Mouse (Mus musculus) left cerebral cortex, adult 6 months (tissue): ENCODE measurements around the gene Ugp2. TPM values are rescaled to one million over a fixed set of nuclear protein-coding genes. Genes with fewer than 3 reads are reported as not detected.

Experiments
- long read RNA-seq, 2 experiments: library from polyadenylated mRNA; unstranded; transcript quantifications; one replicate each; pipeline ENCODE4 v2.0.0; 2019 to 2020
- polyA plus RNA-seq: library from polyadenylated mRNA; unstranded; fragments of <200 nt; fragmentation: Nextera tagmentation; gene quantifications from 2 replicates; pipeline ENCODE4 v1.2.3, GENCODE M21; 2021

The Ugp2 gene
- 59.0 and 69.0 TPM in 2 replicates for polyA plus RNA-seq
- long read RNA-seq, experiment 1, transcript Ugp2-202 (10 exons, 2,683 nt), result major isoform, 519 of 707 reads
- long read RNA-seq, experiment 1, transcript Ugp2-201 (10 exons, 2,044 nt), result minor isoform, 145 of 707 reads
- long read RNA-seq, experiment 1, partial matches to known transcripts, result 30 of 707 reads
- long read RNA-seq, experiment 1, other reads (novel, unspliced or antisense), result 13 of 707 reads
- long read RNA-seq, experiment 2, transcript Ugp2-202 (10 exons, 2,683 nt), result major isoform, 52 of 100 reads
- long read RNA-seq, experiment 2, transcript Ugp2-201 (10 exons, 2,044 nt), result minor isoform, 15 of 100 reads
- long read RNA-seq, experiment 2, partial matches to known transcripts, result 25 of 100 reads
- long read RNA-seq, experiment 2, other reads (novel, unspliced or antisense), result 4 of 100 reads

DNA sequence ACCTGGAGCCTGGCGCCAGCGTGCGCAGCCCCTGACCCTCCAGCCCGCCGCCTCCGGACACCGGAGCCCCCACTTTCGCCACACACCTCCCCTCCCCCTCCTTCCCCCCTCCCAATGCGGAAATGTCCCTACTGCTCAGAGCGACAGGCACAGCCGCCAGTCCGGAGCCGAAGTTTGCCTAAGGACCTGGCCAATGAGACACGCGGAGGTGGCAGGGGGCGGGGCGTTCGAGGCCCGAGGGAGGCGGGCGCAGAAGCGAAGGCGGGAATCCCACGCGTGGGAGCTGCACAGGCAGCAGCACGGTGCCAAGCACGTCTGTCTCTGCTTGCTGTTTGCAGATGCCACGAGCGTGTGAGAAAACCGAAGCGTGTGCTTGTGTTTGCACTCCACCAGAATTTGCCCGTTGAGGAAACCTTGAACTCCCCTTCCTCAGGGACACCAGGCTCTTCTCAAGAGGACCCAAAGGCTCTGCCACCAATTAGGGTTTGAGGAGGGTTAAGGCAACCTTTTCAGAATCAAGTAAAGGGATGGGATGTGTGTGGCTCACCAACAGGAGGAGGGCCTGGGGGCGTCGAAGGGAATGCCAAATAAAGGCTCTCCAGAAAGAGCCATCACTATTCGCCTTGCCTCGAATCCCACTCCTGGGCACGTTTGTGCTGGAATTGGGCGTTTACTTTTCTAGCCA is at the start of gene Ugp2:
Ugp2 (minus strand) TSS at position 80 of the 685 bp plus-strand sequence.

Other genes with a start within 250 kb of the Ugp2 start
- 1.7 and 2.1 TPM in 2 replicates for gene Vps54, start 131.9 kb downstream of the Ugp2 start, polyA plus RNA-seq
- gene Wdpcp, start 201.0 kb upstream of the Ugp2 start, polyA plus RNA-seq, result 5.5 and 6.1 TPM in 2 replicates
- 920 and 1,260 TPM in 2 replicates for gene Mdh1, start 201.2 kb upstream of the Ugp2 start, polyA plus RNA-seq